Mouse (Mus musculus) spleen, embryonic (tissue): Measurements from ENCODE around the gene Tas2r143.

Experiments used
- CTCF ChIA-PET: fragments of 350-600 bp; sonication (Branson Sonifier 250); formaldehyde crosslinking; loops from one replicate; lab custom pipeline; 2022; lab: Charles Lee

Tas2r143 gene

GRCm38 (mm10) chr6:42395960-42396809 lies 3.9 kb upstream of the Tas2r143 start:
- CTCF ChIA-PET: no interaction called here

GRCm38 (mm10) chr6:42397041-42397657 lies 2.9 kb upstream of the Tas2r143 start:
- CTCF ChIA-PET: no interaction called here

- CTCF ChIA-PET: no interaction called here
Observed at GRCm38 (mm10) chr6:42398285-42398684, 1.8 kb upstream of the Tas2r143 start.

- CTCF ChIA-PET: no interaction called here
Observed at GRCm38 (mm10) chr6:42398998-42399397, 1.0 kb upstream of the Tas2r143 start.

- CTCF ChIA-PET: no interaction called here
Observed at GRCm38 (mm10) chr6:42405134-42405533, 5.1 kb downstream of the Tas2r143 start, which contains the start of gene Tas2r135. Gene Tas2r135, plus strand, starts transcription at chr6:42405434.

- CTCF ChIA-PET: no interaction called here
Observed at GRCm38 (mm10) chr6:42419443-42419842, 19.4 kb downstream of the Tas2r143 start.

- CTCF ChIA-PET: no interaction called here
Observed at GRCm38 (mm10) chr6:42421439-42421838, 21.4 kb downstream of the Tas2r143 start.

- CTCF ChIA-PET: no interaction called here
Observed at GRCm38 (mm10) chr6:42424472-42424871, 24.4 kb downstream of the Tas2r143 start.

GRCm38 (mm10) chr6:42426337-42426736 lies 26.3 kb downstream of the Tas2r143 start:
- CTCF ChIA-PET: no interaction called here

- CTCF ChIA-PET: no interaction called here
Observed at GRCm38 (mm10) chr6:42433554-42433953, 33.5 kb downstream of the Tas2r143 start.

GRCm38 (mm10) chr6:42434446-42434845 lies 34.4 kb downstream of the Tas2r143 start, which contains the start of gene Tas2r126:
Gene Tas2r126, plus strand, starts transcription at chr6:42434535.
- CTCF ChIA-PET: no interaction called here

GRCm38 (mm10) chr6:42435490-42435889 lies 35.5 kb downstream of the Tas2r143 start:
- CTCF ChIA-PET: no interaction called here

GRCm38 (mm10) chr6:42441395-42441794 lies 41.4 kb downstream of the Tas2r143 start:
- CTCF ChIA-PET: no interaction called here

- CTCF ChIA-PET: no interaction called here
Observed at GRCm38 (mm10) chr6:42444491-42444890, 44.5 kb downstream of the Tas2r143 start.

- CTCF ChIA-PET: interaction anchor here (0.5 kb wide), 1 partner anchor 10 kb away, joined by 3 read pairs; no protein-coding TSS in a partner anchor
Observed at GRCm38 (mm10) chr6:42447381-42447780, 47.3 kb downstream of the Tas2r143 start.
